ENCODE assay signal across 9 mouse cellular contexts in the genomic region with DNA sequence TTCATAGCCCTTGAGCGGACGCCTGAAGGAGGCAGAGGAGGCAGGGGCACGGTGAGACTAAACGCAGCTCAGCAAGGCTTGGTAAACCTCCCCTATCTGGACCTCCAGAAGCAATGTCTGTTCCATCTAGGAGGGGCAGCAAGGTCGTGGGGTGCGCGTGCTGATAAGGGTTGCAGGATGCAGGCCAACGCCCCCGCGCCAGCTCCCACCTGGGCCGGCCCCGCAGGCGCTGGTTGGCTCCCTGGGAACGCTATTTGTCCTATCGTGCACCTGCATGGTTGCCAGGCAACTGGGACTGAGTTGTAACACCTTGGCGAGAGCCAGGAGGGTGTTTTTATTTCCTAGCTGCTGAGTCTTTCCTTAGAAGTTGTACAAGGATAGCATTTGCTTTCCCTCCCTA. TPM values are rescaled to one million over a fixed set of nuclear protein-coding genes. Genes with fewer than 3 reads are reported as not detected.
DNase-seq lines count a peak whose midpoint lies in the region; ATAC-seq and TF ChIP-seq lines count a peak whose summit lies in the region.
"Had no signal": no experiment of that assay in that cellular context is flagged by ENCODE, and none has a peak within 500 bp of the region (broad histone marks: within the 10 kb centered on the region; RNA-seq: fewer than 3 reads in every experiment).

No protein-coding gene starts in this region.

- ATAC-seq in heart, embryonic 13.5 days (ENCODE audit: extremely low read depth, insufficient number of reproducible peaks, low FRiP score, low TSS enrichment) = no peak
- peak; percentile 66; the same call in 1 of the 2 replicates for ATAC-seq in hindbrain, postnatal 0 days
- peak; percentile 91 for ATAC-seq in liver, postnatal 0 days
- peak; percentile 78; the same call in 1 of the 2 replicates for ATAC-seq in stomach, embryonic 16.5 days (ENCODE audit: insufficient read depth, low FRiP score)
- no peak for ATAC-seq in megakaryocyte, adult 5-6 weeks (ENCODE audit: poor library complexity, severe bottlenecking)

- peak overlapping the region; percentile 8 for H3K4me2 ChIP-seq in heart, embryonic 13.5 days
- H3K4me2 ChIP-seq in hindbrain, postnatal 0 days (ENCODE audit: low read depth, low read length) = peak overlapping the region; percentile 42
- H3K4me2 ChIP-seq in liver, postnatal 0 days (ENCODE audit: low read depth, low read length) = 0 out of 2 replicates have a peak overlapping the region, but pooled peaks have one; percentile 22
- no peak overlapping the region for H3K4me2 ChIP-seq in stomach, embryonic 16.5 days (ENCODE audit: low read depth, low read length)

- peaks cover 31% of the 10 kb centered on the region for H3K27me3 ChIP-seq in heart, embryonic 13.5 days (replicated peaks)
- no peaks in the 10 kb centered on the region for H3K27me3 ChIP-seq in hindbrain, postnatal 0 days (ENCODE audit: insufficient read depth, low read length)
- no peaks in the 10 kb centered on the region for H3K27me3 ChIP-seq in liver, postnatal 0 days (ENCODE audit: insufficient read depth, low read length)
- H3K27me3 ChIP-seq in stomach, embryonic 16.5 days (ENCODE audit: control insufficient read depth, insufficient read depth, low read length) = 0 out of 2 replicates have a peak, but pooled peaks cover 3% of the 10 kb centered on the region

- H3K27ac ChIP-seq in heart, embryonic 13.5 days (replicated peaks) = no peak overlapping the region
- 0 out of 2 replicates have a peak overlapping the region, but pooled peaks have one; percentile 41 for H3K27ac ChIP-seq in hindbrain, postnatal 0 days
- no peak overlapping the region for H3K27ac ChIP-seq in liver, postnatal 0 days (ENCODE audit: low read depth)
- no peak overlapping the region for H3K27ac ChIP-seq in stomach, embryonic 16.5 days (ENCODE audit: low read length)
- no peak overlapping the region for H3K27ac ChIP-seq in gastrocnemius, adult 2 months

- TF ChIP-seq EP300 in liver, postnatal 0 days (IDR thresholded peaks at IDR 0.05; ENCODE audit: low read depth) = peak; percentile 55; the same call in 1 of the 2 replicates

- no peaks in the 10 kb centered on the region for H3K36me3 ChIP-seq in heart, embryonic 13.5 days
- no peaks in the 10 kb centered on the region for H3K36me3 ChIP-seq in hindbrain, postnatal 0 days (ENCODE audit: insufficient read depth, low read length)
- H3K36me3 ChIP-seq in liver, postnatal 0 days (replicated peaks; ENCODE audit: insufficient read depth, low read length) = no peaks in the 10 kb centered on the region
- H3K36me3 ChIP-seq in stomach, embryonic 16.5 days (ENCODE audit: control insufficient read depth, insufficient read depth, low read length) = no peaks in the 10 kb centered on the region
- H3K36me3 ChIP-seq: G1E had no signal

- 18% methylated on average over 16 of the region's 16 CpGs for WGBS in heart, embryonic 13.5 days
- 15% methylated on average over 16 of the region's 16 CpGs for WGBS in hindbrain, postnatal 0 days
- 14% methylated on average over 16 of the region's 16 CpGs for WGBS in liver, postnatal 0 days (ENCODE audit: insufficient replicate concordance)
- 3% methylated on average over 16 of the region's 16 CpGs for WGBS in stomach, embryonic 16.5 days

- intact Hi-C loops in heart, postnatal 36 days (cut with DNase I) = no loop called here
- intact Hi-C loops in gastrocnemius, adult 2 months (cut with DNase I) = loop anchor here (5.0 kb wide), 1 partner anchor 53 kb away; no protein-coding TSS in a partner anchor

- H3K4me3 ChIP-seq in heart, embryonic 13.5 days = no peak overlapping the region
- H3K4me3 ChIP-seq in hindbrain, postnatal 0 days (ENCODE audit: low read length) = peak overlapping the region; percentile 3; the same call in 1 of the 2 replicates
- no peak overlapping the region for H3K4me3 ChIP-seq in liver, postnatal 0 days (ENCODE audit: low read depth, low read length)
- H3K4me3 ChIP-seq in stomach, embryonic 16.5 days (replicated peaks; ENCODE audit: low read length) = no peak overlapping the region
- no peak overlapping the region for H3K4me3 ChIP-seq in gastrocnemius, adult 2 months

- DNase-seq in heart, postnatal 36 days = no peak
- DNase-seq in ZHBTc4 (ENCODE audit: low read depth, low spot score) = peak; percentile 62
- DNase-seq in hindbrain, postnatal 0 days (ENCODE audit: low spot score) = peak; percentile 77
- DNase-seq in liver, postnatal 0 days = peak; percentile 70
- no peak for DNase-seq in gastrocnemius, adult 2 months

- no peak for TF ChIP-seq CTCF in hindbrain, postnatal 0 days (IDR thresholded peaks at IDR 0.05; ENCODE audit: low read depth)
- no peak for TF ChIP-seq CTCF in liver, postnatal 0 days (IDR thresholded peaks at IDR 0.05; ENCODE audit: low read depth)
- no peak for TF ChIP-seq CTCF in gastrocnemius, adult 2 months (IDR thresholded peaks at IDR 0.05)

- no peaks in the 10 kb centered on the region for H3K9me3 ChIP-seq in heart, embryonic 13.5 days
- no peaks in the 10 kb centered on the region for H3K9me3 ChIP-seq in hindbrain, postnatal 0 days (ENCODE audit: low read length)
- no peaks in the 10 kb centered on the region for H3K9me3 ChIP-seq in liver, postnatal 0 days (ENCODE audit: low read length)
- no peaks in the 10 kb centered on the region for H3K9me3 ChIP-seq in stomach, embryonic 16.5 days (replicated peaks; ENCODE audit: control insufficient read depth, low read length)
- H3K9me3 ChIP-seq: G1E had no signal

- H3K9ac ChIP-seq in heart, embryonic 13.5 days = no peak overlapping the region
- peak overlapping the region; percentile 24; the same call in 1 of the 2 replicates for H3K9ac ChIP-seq in hindbrain, postnatal 0 days (replicated peaks; ENCODE audit: low read length)
- no peak overlapping the region for H3K9ac ChIP-seq in liver, postnatal 0 days (replicated peaks)
- no peak overlapping the region for H3K9ac ChIP-seq in stomach, embryonic 16.5 days (ENCODE audit: low read length)

- H3K4me1 ChIP-seq in heart, embryonic 13.5 days = peaks cover 33% of the 10 kb centered on the region
- 0 out of 2 replicates have a peak, but pooled peaks cover 7% of the 10 kb centered on the region for H3K4me1 ChIP-seq in hindbrain, postnatal 0 days (ENCODE audit: insufficient read depth, low read length)
- H3K4me1 ChIP-seq in liver, postnatal 0 days (ENCODE audit: insufficient read depth) = peaks cover 12% of the 10 kb centered on the region
- H3K4me1 ChIP-seq in stomach, embryonic 16.5 days (ENCODE audit: control insufficient read depth, insufficient read depth, low read length) = no peaks in the 10 kb centered on the region

RNA-seq across cellular contexts. Expression of gene Rtn4rl1, which starts 41.2 kb away (rescaled TPM):
- polyA plus RNA-seq in heart, embryonic 13.5 days (2015; fragmentation: Nextera tagmentation; extraction: Ambion mirVana) = 10.2 and 12.4 TPM in 2 replicates
- total RNA-seq in heart, postnatal 36 days (2021) = 10 to 100 TPM in 1 of 2 experiments, 1 to 10 TPM in 1; 6.0 to 10.0 TPM
- 13.0 and 13.4 TPM in 2 replicates for total RNA-seq in hindbrain, postnatal 0 days (2014; rRNA removed)
- polyA plus RNA-seq in hindbrain, postnatal 0 days (2015; fragmentation: Nextera tagmentation; extraction: Ambion mirVana) = 9.9 and 10.7 TPM in 2 replicates
- 1.5 and 2.0 TPM in 2 replicates for polyA plus RNA-seq in liver, postnatal 0 days (2015; fragmentation: Nextera tagmentation; extraction: Ambion mirVana)
- 1.3 and 1.4 TPM in 2 replicates for polyA plus RNA-seq in stomach, embryonic 16.5 days (2015; fragmentation: Nextera tagmentation; extraction: Ambion mirVana)
- 1.2 and 1.3 TPM in 2 replicates for total RNA-seq in megakaryocyte, adult 5-6 weeks (2015)
- total RNA-seq in megakaryocyte, adult 5-6 weeks (2017) = 0.08 and 0.81 TPM in 2 replicates
- 1 to 10 TPM in 1 of 2 experiments, under 1 TPM in 1; 0.54 to 1.1 TPM for total RNA-seq in gastrocnemius, adult 2 months (2021)
- total RNA-seq: G1E had no signal
- polyA plus RNA-seq: G1E had no signal

RNA-seq across cellular contexts. Expression of gene Dph1, which starts 43.7 kb away (rescaled TPM):
- polyA plus RNA-seq in heart, embryonic 13.5 days (2015; fragmentation: Nextera tagmentation; extraction: Ambion mirVana) = 19.3 and 21.3 TPM in 2 replicates
- total RNA-seq in heart, postnatal 36 days (2021) = 1 to 10 TPM; 9.0 to 9.7 TPM
- total RNA-seq in hindbrain, postnatal 0 days (2014; rRNA removed) = 31.3 and 39.2 TPM in 2 replicates
- 13.5 and 13.6 TPM in 2 replicates for polyA plus RNA-seq in hindbrain, postnatal 0 days (2015; fragmentation: Nextera tagmentation; extraction: Ambion mirVana)
- polyA plus RNA-seq in liver, postnatal 0 days (2015; fragmentation: Nextera tagmentation; extraction: Ambion mirVana) = 10.9 and 13.0 TPM in 2 replicates
- 20.6 and 20.7 TPM in 2 replicates for polyA plus RNA-seq in stomach, embryonic 16.5 days (2015; fragmentation: Nextera tagmentation; extraction: Ambion mirVana)
- 0.52 and 1.3 TPM in 2 replicates for total RNA-seq in megakaryocyte, adult 5-6 weeks (2015)
- 1.8 and 2.0 TPM in 2 replicates for total RNA-seq in megakaryocyte, adult 5-6 weeks (2017)
- 1 to 10 TPM; 5.5 to 6.2 TPM for total RNA-seq in gastrocnemius, adult 2 months (2021)

RNA-seq across cellular contexts. Expression of gene Ovca2, which starts 56.1 kb away (rescaled TPM):
- 15.2 and 16.4 TPM in 2 replicates for polyA plus RNA-seq in heart, embryonic 13.5 days (2015; fragmentation: Nextera tagmentation; extraction: Ambion mirVana)
- 1 to 10 TPM; 5.3 to 7.2 TPM for total RNA-seq in heart, postnatal 36 days (2021)
- 11.0 and 17.6 TPM in 2 replicates for total RNA-seq in hindbrain, postnatal 0 days (2014; rRNA removed)
- polyA plus RNA-seq in hindbrain, postnatal 0 days (2015; fragmentation: Nextera tagmentation; extraction: Ambion mirVana) = 11.7 and 15.7 TPM in 2 replicates
- polyA plus RNA-seq in liver, postnatal 0 days (2015; fragmentation: Nextera tagmentation; extraction: Ambion mirVana) = 12.4 and 13.6 TPM in 2 replicates
- polyA plus RNA-seq in stomach, embryonic 16.5 days (2015; fragmentation: Nextera tagmentation; extraction: Ambion mirVana) = 19.4 and 23.2 TPM in 2 replicates
- 11.5 and 17.2 TPM in 2 replicates for total RNA-seq in megakaryocyte, adult 5-6 weeks (2015)
- 7.8 and 11.0 TPM in 2 replicates for total RNA-seq in megakaryocyte, adult 5-6 weeks (2017)
- total RNA-seq in gastrocnemius, adult 2 months (2021) = 1 to 10 TPM; 2.5 to 3.6 TPM

Comparison
In these comparisons a context has a peak if more than half of its experiments do, and no peak if none do; other contexts are left out.
1. ATAC-seq: peak in hindbrain, postnatal 0 days (single experiment), liver, postnatal 0 days (single experiment) and stomach, embryonic 16.5 days (single experiment); none in heart, embryonic 13.5 days (single experiment) and megakaryocyte, adult 5-6 weeks (single experiment).
2. DNase-seq: peak in ZHBTc4 (single experiment), hindbrain, postnatal 0 days (single experiment) and liver, postnatal 0 days (single experiment); none in heart, postnatal 36 days (0 of 2) and gastrocnemius, adult 2 months (single experiment).